Comparison of ENCODE assay signal across 8 mouse cellular contexts in genomic region chr10:5634336-5634735, GRCm38 (mm10). TPM values are rescaled to one million over a fixed set of nuclear protein-coding genes. Genes with fewer than 3 reads are reported as not detected.
DNase-seq lines count a peak whose midpoint lies in the region; ATAC-seq and TF ChIP-seq lines count a peak whose summit lies in the region.

No protein-coding gene starts in this region.

- peak; percentile 67 for ATAC-seq in forebrain, embryonic 13.5 days
- peak; percentile 86 for ATAC-seq in forebrain, postnatal 0 days

- H3K27ac ChIP-seq in forebrain, embryonic 13.5 days: no peak overlapping the region
- no peak overlapping the region for H3K27ac ChIP-seq in forebrain, embryonic 10.5 days
- H3K27ac ChIP-seq in forebrain, postnatal 0 days (ENCODE audit: low read depth, low read length): no peak overlapping the region
- H3K27ac ChIP-seq in left cerebral cortex, adult 2 months: no peak overlapping the region

- DNase-seq in forebrain, embryonic 10.5 days (ENCODE audit: extremely low spot score, low spot score): no peak
- DNase-seq in thymus, postnatal 14 days: peak; percentile 10
- DNase-seq in thymus, postnatal 4 days: no peak
- peak; percentile 64 for DNase-seq in forebrain, postnatal 0 days
- peak; percentile 31 to 33 for DNase-seq in left cerebral cortex, adult 2 months (ENCODE audit: extremely low spot score in 1 of 2, low spot score in 2 of 2)
- DNase-seq in retina, embryonic 14.5 days (ENCODE audit: low spot score): peak; percentile 47
- no peak for DNase-seq in spleen, postnatal 4 days (ENCODE audit: low spot score in 2 of 2)

- no peaks in the 10 kb centered on the region for H3K36me3 ChIP-seq in forebrain, embryonic 13.5 days (ENCODE audit: poor library complexity, severe bottlenecking)
- H3K36me3 ChIP-seq in forebrain, embryonic 10.5 days (replicated peaks): no peaks in the 10 kb centered on the region
- H3K36me3 ChIP-seq in forebrain, postnatal 0 days (ENCODE audit: insufficient read depth): no peaks in the 10 kb centered on the region

- no peaks in the 10 kb centered on the region for H3K9me3 ChIP-seq in forebrain, embryonic 13.5 days (replicated peaks)
- no peaks in the 10 kb centered on the region for H3K9me3 ChIP-seq in forebrain, embryonic 10.5 days
- H3K9me3 ChIP-seq in forebrain, postnatal 0 days (ENCODE audit: low read length): no peaks in the 10 kb centered on the region

- H3K4me2 ChIP-seq in forebrain, embryonic 13.5 days: no peak overlapping the region
- no peak overlapping the region for H3K4me2 ChIP-seq in forebrain, postnatal 0 days (ENCODE audit: low read depth)

- intact Hi-C loops in left cerebral cortex, adult 2 months (cut with DNase I): loop anchor here (1.0 kb wide), 2 partner anchors 35 to 317 kb away; no protein-coding TSS in a partner anchor

- no peak overlapping the region for H3K9ac ChIP-seq in forebrain, embryonic 13.5 days
- H3K9ac ChIP-seq in forebrain, postnatal 0 days: no peak overlapping the region

- WGBS in forebrain, embryonic 13.5 days: 38% methylated on average over 1 of the region's 1 CpGs
- 40% methylated on average over 1 of the region's 1 CpGs for WGBS in forebrain, embryonic 10.5 days
- WGBS in forebrain, postnatal 0 days: 54% methylated on average over 1 of the region's 1 CpGs

- TF ChIP-seq CTCF in forebrain, postnatal 0 days (IDR thresholded peaks at IDR 0.05; ENCODE audit: low read depth): peak; percentile 67
- peak; percentile 67 for TF ChIP-seq CTCF in left cerebral cortex, adult 2 months (IDR thresholded peaks at IDR 0.05)

- H3K4me3 ChIP-seq in forebrain, embryonic 13.5 days: no peak overlapping the region
- H3K4me3 ChIP-seq in forebrain, embryonic 10.5 days: no peak overlapping the region
- no peak overlapping the region for H3K4me3 ChIP-seq in forebrain, postnatal 0 days (ENCODE audit: low read depth, low read length)
- H3K4me3 ChIP-seq in left cerebral cortex, adult 2 months: no peak overlapping the region

- no peaks in the 10 kb centered on the region for H3K4me1 ChIP-seq in forebrain, embryonic 13.5 days
- H3K4me1 ChIP-seq in forebrain, embryonic 10.5 days: no peaks in the 10 kb centered on the region
- no peaks in the 10 kb centered on the region for H3K4me1 ChIP-seq in forebrain, postnatal 0 days (ENCODE audit: insufficient read depth)

- H3K27me3 ChIP-seq in forebrain, embryonic 13.5 days: no peaks in the 10 kb centered on the region
- no peaks in the 10 kb centered on the region for H3K27me3 ChIP-seq in forebrain, embryonic 10.5 days (ENCODE audit: poor library complexity, severe bottlenecking)
- no peaks in the 10 kb centered on the region for H3K27me3 ChIP-seq in forebrain, postnatal 0 days (ENCODE audit: insufficient read depth, low read length)

RNA-seq across cellular contexts. Expression of gene Vip, which starts 4.7 kb away (rescaled TPM):
- polyA plus RNA-seq in forebrain, embryonic 13.5 days (2015; fragmentation: Nextera tagmentation; extraction: Ambion mirVana): 0.10 TPM in 1 of 2 replicates, not detected in the other
- not detected in 2 replicates for polyA plus RNA-seq in forebrain, embryonic 10.5 days (2016; fragmentation: Nextera tagmentation; extraction: Ambion mirVana)
- total RNA-seq in forebrain, postnatal 0 days (2014; rRNA removed): 0.90 and 2.0 TPM in 2 replicates
- 0.76 and 0.84 TPM in 2 replicates for polyA plus RNA-seq in forebrain, postnatal 0 days (2015; fragmentation: Nextera tagmentation; extraction: Ambion mirVana)
- total RNA-seq in left cerebral cortex, adult 2 months (2021): 10 to 100 TPM; 57.6 to 69.4 TPM

RNA-seq across cellular contexts. Expression of gene Myct1, which starts 40.8 kb away (rescaled TPM):
- polyA plus RNA-seq in forebrain, embryonic 13.5 days (2015; fragmentation: Nextera tagmentation; extraction: Ambion mirVana): 0.64 and 1.0 TPM in 2 replicates
- 1.1 and 1.2 TPM in 2 replicates for polyA plus RNA-seq in forebrain, embryonic 10.5 days (2016; fragmentation: Nextera tagmentation; extraction: Ambion mirVana)
- 0.54 and 0.90 TPM in 2 replicates for total RNA-seq in forebrain, postnatal 0 days (2014; rRNA removed)
- 0.79 and 0.81 TPM in 2 replicates for polyA plus RNA-seq in forebrain, postnatal 0 days (2015; fragmentation: Nextera tagmentation; extraction: Ambion mirVana)
- under 1 TPM; 0.12 to 0.38 TPM for total RNA-seq in left cerebral cortex, adult 2 months (2021)

Comparison
In these comparisons a context has a peak if more than half of its experiments do, and no peak if none do; other contexts are left out.
1. DNase-seq: peak in thymus, postnatal 14 days (single experiment), forebrain, postnatal 0 days (single experiment), left cerebral cortex, adult 2 months (2 of 2) and retina, embryonic 14.5 days (single experiment); none in forebrain, embryonic 10.5 days (single experiment), thymus, postnatal 4 days (single experiment) and spleen, postnatal 4 days (0 of 2).